Mouse (Mus musculus): ENCODE measurements around the gene Snx27. TPM values are rescaled to one million over a fixed set of nuclear protein-coding genes. Genes with fewer than 3 reads are reported as not detected.

The Snx27 gene
- polyA plus RNA-seq, 1 experiment from 2014 or later = 64.9 TPM

- Histone ChIP-seq H3K36me3 (ENCODE audit: poor library complexity, severe bottlenecking) (peaks cover 61% of the 10 kb centered on the region), H3K27ac (peak overlapping the region; percentile 89), H3K4me2 (peak overlapping the region; percentile 57), H3K27me3 (no peaks in the 10 kb centered on the region), H3K4me1 (peaks cover 93% of the 10 kb centered on the region), H3K4me3 (peak overlapping the region; percentile 26), H3K9ac (peak overlapping the region; percentile 48; the same call in 1 of the 2 replicates), H3K9me3 (replicated peaks) (no peaks in the 10 kb centered on the region)
- peak; percentile 94 for ATAC-seq
- WGBS = 3% methylated on average over 18 of the region's 20 CpGs
Observed at GRCm38 (mm10) chr3:94483790-94484439, 98.6 kb downstream of the Snx27 start.

GRCm38 (mm10) chr3:94482764-94483385 is 99.6 kb downstream of the Snx27 start:
- no peaks in the 10 kb centered on the region for H3K9me3 ChIP-seq (replicated peaks)
- peaks cover 93% of the 10 kb centered on the region for H3K4me1 ChIP-seq
- 0 out of 2 replicates have a peak overlapping the region, but pooled peaks have one; percentile 3 for H3K9ac ChIP-seq
- H3K36me3 ChIP-seq (ENCODE audit: poor library complexity, severe bottlenecking) = peaks cover 52% of the 10 kb centered on the region
- H3K4me3 ChIP-seq = no peak overlapping the region
- peak overlapping the region; percentile 89 for H3K27ac ChIP-seq
- 83% methylated on average over 17 of the region's 17 CpGs for WGBS
- no peak for ATAC-seq
- no peaks in the 10 kb centered on the region for H3K27me3 ChIP-seq
- H3K4me2 ChIP-seq = peak overlapping the region; percentile 57

- no peak overlapping the region for H3K4me3 ChIP-seq
- no peaks in the 10 kb centered on the region for H3K9me3 ChIP-seq (replicated peaks)
- ATAC-seq = no peak
- 57% methylated on average over 4 of the region's 4 CpGs for WGBS
- no peaks in the 10 kb centered on the region for H3K27me3 ChIP-seq
- no peak overlapping the region for H3K9ac ChIP-seq
- peak overlapping the region; percentile 79 for H3K4me2 ChIP-seq
- no peak overlapping the region for H3K27ac ChIP-seq
- H3K36me3 ChIP-seq (ENCODE audit: poor library complexity, severe bottlenecking) = peaks cover 38% of the 10 kb centered on the region
- H3K4me1 ChIP-seq = peaks cover 92% of the 10 kb centered on the region
Observed at GRCm38 (mm10) chr3:94481429-94481828, 101.1 kb downstream of the Snx27 start.

- H3K27ac ChIP-seq = peak within 1 kb of the TSS; percentile 88
Observed at GRCm38 (mm10) chr3:94480291-94480884, 102.1 kb downstream of the Snx27 start, which contains the start of gene Riiad1. Riiad1 (minus strand) TSS chr3:94480341.

GRCm38 (mm10) chr3:94479564-94479963 is 103.0 kb downstream of the Snx27 start:
- no peak for ATAC-seq
- no peaks in the 10 kb centered on the region for H3K27me3 ChIP-seq
- H3K4me3 ChIP-seq = peak overlapping the region; percentile 69
- H3K9me3 ChIP-seq (replicated peaks) = no peaks in the 10 kb centered on the region
- H3K27ac ChIP-seq = peak overlapping the region; percentile 88
- H3K4me2 ChIP-seq = peak overlapping the region; percentile 79
- H3K36me3 ChIP-seq (ENCODE audit: poor library complexity, severe bottlenecking) = peaks cover 26% of the 10 kb centered on the region; the same call in 1 of the 2 replicates
- 18% methylated on average over 11 of the region's 11 CpGs for WGBS
- peaks cover 80% of the 10 kb centered on the region for H3K4me1 ChIP-seq
- peak overlapping the region; percentile 92 for H3K9ac ChIP-seq

More at GRCm38 (mm10) chr3:94480291-94480884, 102.1 kb downstream of the Snx27 start, which contains the start of gene Riiad1:
- Histone ChIP-seq H3K4me2 (peak within 1 kb of the TSS; percentile 79), H3K27me3 (no peaks in the 10 kb centered on the region), H3K36me3 (ENCODE audit: poor library complexity, severe bottlenecking) (peaks cover 29% of the 10 kb centered on the region), H3K4me1 (peaks cover 88% of the 10 kb centered on the region), H3K9me3 (replicated peaks) (no peaks in the 10 kb centered on the region), H3K9ac (peak within 1 kb of the TSS; percentile 92), H3K4me3 (peak within 1 kb of the TSS; percentile 69)
- no peak for ATAC-seq
- WGBS = 16% methylated on average over 16 of the region's 16 CpGs

- peak; percentile 6 for ATAC-seq
- Histone ChIP-seq H3K4me2 (peak overlapping the region; percentile 79), H3K27me3 (no peaks in the 10 kb centered on the region), H3K4me3 (peak overlapping the region; percentile 69), H3K9ac (peak overlapping the region; percentile 92), H3K9me3 (replicated peaks) (no peaks in the 10 kb centered on the region), H3K27ac (peak overlapping the region; percentile 88), H3K4me1 (peaks cover 73% of the 10 kb centered on the region), H3K36me3 (ENCODE audit: poor library complexity, severe bottlenecking) (peaks cover 26% of the 10 kb centered on the region; the same call in 1 of the 2 replicates)
- 5% methylated on average over 9 of the region's 9 CpGs for WGBS
Observed at GRCm38 (mm10) chr3:94478591-94479169, 103.8 kb downstream of the Snx27 start.

- peak; percentile 95 for ATAC-seq
- peak within 1 kb of the TSS; percentile 92 for H3K9ac ChIP-seq
- under 1% methylated on average over 13 of the region's 14 CpGs for WGBS
- H3K36me3 ChIP-seq (ENCODE audit: poor library complexity, severe bottlenecking) = peaks cover 25% of the 10 kb centered on the region; the same call in 1 of the 2 replicates
- peak within 1 kb of the TSS; percentile 69 for H3K4me3 ChIP-seq
- H3K9me3 ChIP-seq (replicated peaks) = no peaks in the 10 kb centered on the region
- peak within 1 kb of the TSS; percentile 88 for H3K27ac ChIP-seq
- peaks cover 73% of the 10 kb centered on the region for H3K4me1 ChIP-seq
- no peaks in the 10 kb centered on the region for H3K27me3 ChIP-seq
- H3K4me2 ChIP-seq = peak within 1 kb of the TSS; percentile 79
Observed at GRCm38 (mm10) chr3:94477981-94478422, 104.5 kb downstream of the Snx27 start, which contains the start of gene Celf3. Celf3 (plus strand) TSS chr3:94478295.

- peak overlapping the region; percentile 79 for H3K4me2 ChIP-seq
- ATAC-seq = peak; percentile 9
- H3K4me3 ChIP-seq = peak overlapping the region; percentile 69
- 16% methylated on average over 4 of the region's 4 CpGs for WGBS
- no peaks in the 10 kb centered on the region for H3K9me3 ChIP-seq (replicated peaks)
- H3K27ac ChIP-seq = peak overlapping the region; percentile 88
- no peaks in the 10 kb centered on the region for H3K27me3 ChIP-seq
- H3K4me1 ChIP-seq = peaks cover 73% of the 10 kb centered on the region
- peak overlapping the region; percentile 92 for H3K9ac ChIP-seq
- peaks cover 20% of the 10 kb centered on the region; the same call in 1 of the 2 replicates for H3K36me3 ChIP-seq (ENCODE audit: poor library complexity, severe bottlenecking)
Observed at GRCm38 (mm10) chr3:94477444-94477843, 105.1 kb downstream of the Snx27 start.

- no peaks in the 10 kb centered on the region for H3K9me3 ChIP-seq (replicated peaks)
- H3K36me3 ChIP-seq (ENCODE audit: poor library complexity, severe bottlenecking) = peaks cover 11% of the 10 kb centered on the region; the same call in 1 of the 2 replicates
- H3K27me3 ChIP-seq = no peaks in the 10 kb centered on the region
- 0 out of 2 replicates have a peak overlapping the region, but pooled peaks have one; percentile 20 for H3K27ac ChIP-seq
- peaks cover 68% of the 10 kb centered on the region for H3K4me1 ChIP-seq
- no peak overlapping the region for H3K4me3 ChIP-seq
- no peak overlapping the region for H3K4me2 ChIP-seq
- no peak for ATAC-seq
- 62% methylated on average over 8 of the region's 8 CpGs for WGBS
- H3K9ac ChIP-seq = no peak overlapping the region
Observed at GRCm38 (mm10) chr3:94476301-94477035, 106.0 kb downstream of the Snx27 start.

GRCm38 (mm10) chr3:94473567-94474232 is 108.8 kb downstream of the Snx27 start:
- no peak overlapping the region; the same call in 1 of the 2 replicates for H3K27ac ChIP-seq
- no peak for ATAC-seq

More at GRCm38 (mm10) chr3:94473567-94474232, 108.8 kb downstream of the Snx27 start:
- WGBS = 73% methylated on average over 5 of the region's 5 CpGs
- Histone ChIP-seq H3K36me3 (ENCODE audit: poor library complexity, severe bottlenecking) (no peaks in the 10 kb centered on the region), H3K27me3 (no peaks in the 10 kb centered on the region), H3K4me2 (no peak overlapping the region), H3K9ac (0 out of 2 replicates have a peak overlapping the region, but pooled peaks have one; percentile 18), H3K9me3 (replicated peaks) (no peaks in the 10 kb centered on the region), H3K4me3 (no peak overlapping the region), H3K4me1 (peaks cover 44% of the 10 kb centered on the region)

All from forebrain, embryonic 13.5 days (tissue).